Mouse (Mus musculus) midbrain, embryonic 11.5 days (tissue): ENCODE data around the gene Thy1. TPM values are rescaled to one million over a fixed set of nuclear protein-coding genes. Genes with fewer than 3 reads are reported as not detected.

ENCODE experiments used
- ATAC-seq: fragments of 200-750 bp; cut with Nextera tagmentation; 2 replicates; pipeline ENCODE4 v1.8.0; 2017; ENCODE audit warnings: moderate TSS enrichment, moderate library complexity; ENCODE audit not compliant: low FRiP score
- DNase-seq: peaks from one replicate; pipeline ENCODE4 v3.0.0; 2015; ENCODE audit warnings: low spot score; ENCODE audit errors: missing footprints
- H3K27ac ChIP-seq: fragments of 300-500 bp; sonication (generic); 2 replicates; pipeline ENCODE4 v1.5.1; 2014; ENCODE audit warnings: low read depth, low read length
- H3K27me3 ChIP-seq: fragments of 300-500 bp; sonication (generic); 2 replicates; pipeline ENCODE4 v1.6.1; 2014; ENCODE audit warnings: mild to moderate bottlenecking, low read length, moderate library complexity, mixed read lengths; ENCODE audit not compliant: control insufficient read depth, insufficient read depth
- H3K36me3 ChIP-seq: fragments of 300-500 bp; sonication (generic); 2 replicates; pipeline ENCODE4 v1.6.1; 2014; ENCODE audit warnings: mild to moderate bottlenecking, low read length, moderate library complexity, mixed read lengths; ENCODE audit not compliant: control insufficient read depth, insufficient read depth
- H3K4me1 ChIP-seq: fragments of 300-500 bp; sonication (generic); 2 replicates; pipeline ENCODE4 v1.6.1; 2014; ENCODE audit warnings: low read length; ENCODE audit not compliant: control insufficient read depth, insufficient read depth
- H3K4me2 ChIP-seq: fragments of 300-500 bp; sonication (generic); 2 replicates; pipeline ENCODE4 v1.6.1; 2014; ENCODE audit warnings: mild to moderate bottlenecking, moderate library complexity
- H3K4me3 ChIP-seq: fragments of 300-500 bp; sonication (generic); 2 replicates; pipeline ENCODE4 v1.5.1; 2014; ENCODE audit warnings: low read depth, low read length
- H3K9ac ChIP-seq: fragments of 300-500 bp; sonication (generic); 2 replicates; pipeline ENCODE4 v1.6.1; 2014; ENCODE audit warnings: low read length
- H3K9me3 ChIP-seq: fragments of 300-500 bp; sonication (generic); 2 replicates; pipeline ENCODE4 v1.6.1; 2016; ENCODE audit warnings: low read length; ENCODE audit not compliant: control insufficient read depth
- WGBS: fragments of 180-500 bp; shearing (Covaris S2); extraction: QIAGEN DNeasy Blood & Tissue Kit; methylation state at CpG from one replicate; pipeline ENCODE4 v1.1.7; 2014; 5-methylcytosine and 5-hydroxymethylcytosine counted together
- polyA plus RNA-seq: library from polyadenylated mRNA; unstranded; fragments of >200 nt; fragmentation: Nextera tagmentation; extraction: Ambion mirVana; gene quantifications from 2 replicates; pipeline ENCODE4 v1.2.1, GENCODE M21; 2014

The Thy1 gene
- polyA plus RNA-seq, 1 experiment from 2014 or later = not detected

DNA sequence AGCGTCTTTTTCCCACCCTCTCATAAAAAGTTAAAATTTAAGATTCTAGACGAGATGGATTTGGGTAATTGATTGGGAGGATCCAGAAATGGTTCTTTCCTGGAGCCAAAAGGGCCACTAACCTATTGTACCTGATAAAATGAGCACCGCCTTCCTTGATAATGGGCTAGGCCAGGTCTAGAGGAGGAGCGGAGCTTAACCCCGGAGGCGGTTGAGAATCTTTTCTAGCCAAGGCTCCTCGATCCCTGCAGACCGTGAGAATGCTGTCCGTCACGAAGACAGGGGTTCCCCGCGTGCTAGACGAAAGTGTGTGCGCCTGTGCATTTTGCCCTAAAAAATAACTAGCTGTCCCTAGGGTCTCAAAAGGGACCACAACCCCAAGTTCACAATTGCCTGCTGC is 41.1 kb downstream of the Thy1 start:
- DNase-seq (no peak), ATAC-seq (peak; percentile 15; the same call in 1 of the 2 replicates)
- no peak overlapping the region for H3K27ac ChIP-seq
- H3K4me2 ChIP-seq = peak overlapping the region; percentile 99
- WGBS = 2% methylated on average over 14 of the region's 14 CpGs
- H3K36me3 ChIP-seq = no peaks in the 10 kb centered on the region
- peak overlapping the region; percentile 47 for H3K4me3 ChIP-seq
- H3K27me3 ChIP-seq = peaks cover 32% of the 10 kb centered on the region
- H3K9ac ChIP-seq = peak overlapping the region; percentile 73; the same call in 1 of the 2 replicates
- H3K9me3 ChIP-seq = no peaks in the 10 kb centered on the region
- H3K4me1 ChIP-seq = peaks cover 20% of the 10 kb centered on the region

DNA sequence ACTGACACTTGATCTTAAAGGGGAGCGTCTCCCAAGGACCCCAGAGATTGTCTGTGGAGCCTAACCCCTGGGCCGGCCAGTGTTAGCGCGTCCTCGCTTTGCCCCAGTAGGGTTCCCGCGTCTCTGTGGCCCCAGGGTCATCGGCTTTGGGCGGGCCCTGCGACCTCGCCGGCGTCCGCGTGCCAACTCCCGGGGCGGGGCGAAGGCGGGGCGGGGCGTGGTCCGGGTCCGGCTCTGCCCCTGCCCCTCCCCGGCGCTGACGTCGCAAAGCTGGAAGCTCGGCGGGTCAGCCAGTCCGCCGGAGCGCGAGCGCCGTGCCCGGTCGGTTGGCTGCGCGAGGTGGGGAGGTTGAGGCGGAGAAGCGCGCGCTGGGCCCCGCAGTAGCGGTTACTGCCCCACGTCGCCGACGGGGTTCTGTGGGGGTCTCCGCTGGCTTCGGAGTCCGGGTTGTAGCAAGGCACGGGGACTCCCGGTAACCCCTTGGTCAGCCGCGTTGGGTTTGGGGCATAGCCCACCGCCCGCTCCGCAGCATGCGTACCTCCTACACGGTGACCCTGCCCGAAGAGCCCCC is 41.6 kb downstream of the Thy1 start:
- under 1% methylated on average over 60 of the region's 62 CpGs for WGBS
- Histone ChIP-seq H3K36me3 (no peaks in the 10 kb centered on the region), H3K27me3 (peaks cover 32% of the 10 kb centered on the region), H3K27ac (no peak overlapping the region), H3K4me3 (peak overlapping the region; percentile 47), H3K4me2 (peak overlapping the region; percentile 99), H3K9me3 (no peaks in the 10 kb centered on the region), H3K4me1 (peaks cover 20% of the 10 kb centered on the region), H3K9ac (peak overlapping the region; percentile 73)
- DNase-seq = peak; percentile 99
- ATAC-seq = peak; percentile 85

DNA sequence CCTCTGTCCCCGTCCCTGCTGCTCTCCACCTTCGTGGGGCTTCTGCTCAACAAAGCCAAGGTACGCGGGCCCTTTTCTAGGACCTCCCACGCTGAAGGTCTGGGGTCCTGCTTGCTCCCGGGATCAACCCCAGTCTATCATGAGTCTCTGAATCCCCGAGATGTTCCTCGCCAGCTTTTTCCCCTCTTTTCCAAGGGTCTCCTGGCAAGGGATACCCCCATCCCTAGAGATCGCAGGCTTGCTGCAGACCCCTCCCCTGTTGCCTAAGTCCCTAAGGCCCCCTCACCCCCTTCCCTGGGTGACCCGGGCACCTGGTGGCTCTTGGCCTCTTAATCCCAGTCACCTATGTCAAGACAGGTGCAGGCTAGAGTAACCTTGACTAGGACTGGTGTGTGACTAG is 42.1 kb downstream of the Thy1 start:
- H3K9ac ChIP-seq = peak overlapping the region; percentile 73
- H3K36me3 ChIP-seq = no peaks in the 10 kb centered on the region
- peaks cover 32% of the 10 kb centered on the region for H3K27me3 ChIP-seq
- 3% methylated on average over 10 of the region's 10 CpGs for WGBS
- H3K4me1 ChIP-seq = peaks cover 20% of the 10 kb centered on the region
- H3K27ac ChIP-seq = no peak overlapping the region
- H3K4me2 ChIP-seq = peak overlapping the region; percentile 99
- DNase-seq (no peak), ATAC-seq (no peak; the same call in 1 of the 2 replicates)
- peak overlapping the region; percentile 47 for H3K4me3 ChIP-seq
- H3K9me3 ChIP-seq = no peaks in the 10 kb centered on the region

DNA sequence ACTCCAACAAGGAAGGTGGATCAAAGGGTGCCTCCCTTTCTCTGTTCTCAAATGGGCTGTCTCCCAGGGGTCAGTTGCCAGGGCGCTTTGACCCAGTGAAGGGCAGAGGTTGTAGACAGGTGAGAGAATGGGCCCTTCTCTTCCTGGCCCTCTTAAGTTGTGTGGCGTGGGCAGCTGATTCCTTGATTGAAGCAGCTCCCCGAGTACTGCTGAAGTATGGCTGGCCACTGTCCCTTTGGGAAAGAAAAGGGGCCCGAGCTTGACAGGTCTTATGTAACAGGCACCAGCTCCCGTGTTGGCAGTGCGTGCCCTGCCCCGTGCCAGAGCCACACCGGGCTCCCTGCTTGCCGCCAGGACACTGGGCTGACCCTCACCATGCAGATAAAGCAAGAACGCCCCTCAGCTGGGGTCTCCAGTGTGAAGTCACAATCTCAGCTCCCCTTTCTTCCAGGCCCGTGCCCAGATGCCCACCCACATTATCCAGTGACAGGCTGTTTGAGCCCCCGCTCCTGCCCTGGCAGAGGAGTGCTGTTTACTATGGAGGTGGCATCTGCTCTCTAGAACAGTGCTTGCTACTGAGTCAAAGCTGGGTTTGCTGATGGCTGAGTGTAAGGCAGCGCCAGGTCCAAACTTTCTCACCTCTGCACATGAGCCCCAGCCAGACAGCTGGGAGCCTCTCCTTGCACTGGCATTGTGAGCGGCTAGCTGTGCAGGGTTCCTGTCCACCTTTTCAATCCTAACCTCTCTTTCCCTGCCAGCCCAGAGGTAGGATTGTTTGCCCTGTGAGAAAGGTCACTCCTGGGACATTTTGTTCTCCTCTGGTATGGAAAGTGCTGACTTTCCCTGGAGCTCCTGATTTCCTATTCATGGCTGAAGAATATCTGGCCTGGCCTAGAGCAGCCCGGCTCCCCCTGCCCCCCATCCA is 42.8 kb downstream of the Thy1 start:
- WGBS = 65% methylated on average over 15 of the region's 15 CpGs
- no peaks in the 10 kb centered on the region for H3K36me3 ChIP-seq
- H3K4me3 ChIP-seq = no peak overlapping the region
- no peaks in the 10 kb centered on the region for H3K9me3 ChIP-seq
- ATAC-seq (no peak), DNase-seq (peak; percentile 84)
- H3K9ac ChIP-seq = 0 out of 2 replicates have a peak overlapping the region, but pooled peaks have one; percentile 73
- no peak overlapping the region for H3K27ac ChIP-seq
- H3K27me3 ChIP-seq = peaks cover 32% of the 10 kb centered on the region
- peak overlapping the region; percentile 99; the same call in 1 of the 2 replicates for H3K4me2 ChIP-seq
- H3K4me1 ChIP-seq = peaks cover 20% of the 10 kb centered on the region

DNA sequence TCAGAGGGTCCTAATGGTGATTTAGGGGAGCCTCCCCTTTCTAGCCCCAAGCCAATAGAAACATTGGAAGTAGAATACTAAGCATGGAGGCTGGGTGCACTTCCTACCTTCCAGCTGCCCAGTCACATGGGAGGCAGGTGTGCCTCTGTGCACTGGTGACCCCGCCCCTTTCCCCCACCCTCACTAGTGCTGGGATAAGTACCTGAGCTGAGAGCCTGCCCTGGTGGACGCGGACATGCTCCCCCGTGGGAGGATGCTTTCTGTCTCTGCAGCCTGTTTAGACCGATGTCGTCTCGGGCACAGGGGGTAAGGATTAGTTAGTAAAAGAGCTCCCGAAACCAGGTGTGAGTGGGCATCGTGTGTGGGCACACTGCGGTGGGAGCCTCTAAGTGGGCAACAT is 43.8 kb downstream of the Thy1 start:
- H3K9ac ChIP-seq = no peak overlapping the region
- DNase-seq = no peak
- no peak overlapping the region for H3K4me3 ChIP-seq
- peaks cover 30% of the 10 kb centered on the region for H3K27me3 ChIP-seq
- H3K9me3 ChIP-seq = no peaks in the 10 kb centered on the region
- H3K4me2 ChIP-seq = no peak overlapping the region
- H3K4me1 ChIP-seq = peaks cover 20% of the 10 kb centered on the region
- H3K36me3 ChIP-seq = no peaks in the 10 kb centered on the region; the same call in 1 of the 2 replicates
- no peak overlapping the region for H3K27ac ChIP-seq
- WGBS = 37% methylated on average over 10 of the region's 10 CpGs
- no peak for ATAC-seq

DNA sequence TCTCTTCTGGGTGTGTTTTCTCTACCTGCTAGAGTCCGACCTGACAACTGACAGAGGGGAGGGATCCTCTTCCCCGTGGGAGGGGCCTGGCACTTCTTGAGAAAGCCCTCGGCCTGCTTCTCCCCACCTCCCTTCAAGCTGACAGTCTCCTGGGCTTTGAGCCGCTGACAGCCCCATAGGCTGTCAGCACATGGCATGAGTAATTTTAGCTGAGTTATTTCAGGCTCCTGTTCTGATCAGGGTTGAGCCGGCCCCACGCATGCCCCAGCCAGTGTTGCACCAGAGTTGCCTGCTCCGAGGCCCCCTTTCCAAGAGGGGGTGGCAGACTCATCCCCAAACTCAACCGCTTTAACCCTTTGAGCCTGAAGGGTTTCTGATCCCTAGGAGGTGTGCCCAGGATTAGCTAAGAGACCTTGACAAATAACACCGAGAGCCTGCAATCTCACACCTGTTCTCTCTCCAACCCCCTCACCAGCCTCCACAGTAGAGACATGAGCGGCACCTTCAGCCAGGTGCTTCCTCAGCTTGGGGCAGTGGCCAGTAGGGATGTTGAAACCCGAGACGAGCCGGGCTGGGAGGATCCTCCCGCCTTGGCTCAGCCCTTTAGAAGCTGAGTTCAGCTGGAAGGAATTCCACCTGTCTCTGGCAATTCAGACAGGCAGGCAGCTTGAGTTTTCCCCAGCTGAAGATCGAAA is 44.7 kb downstream of the Thy1 start:
- WGBS = 9% methylated on average over 15 of the region's 15 CpGs
- no peak for ATAC-seq

DNA sequence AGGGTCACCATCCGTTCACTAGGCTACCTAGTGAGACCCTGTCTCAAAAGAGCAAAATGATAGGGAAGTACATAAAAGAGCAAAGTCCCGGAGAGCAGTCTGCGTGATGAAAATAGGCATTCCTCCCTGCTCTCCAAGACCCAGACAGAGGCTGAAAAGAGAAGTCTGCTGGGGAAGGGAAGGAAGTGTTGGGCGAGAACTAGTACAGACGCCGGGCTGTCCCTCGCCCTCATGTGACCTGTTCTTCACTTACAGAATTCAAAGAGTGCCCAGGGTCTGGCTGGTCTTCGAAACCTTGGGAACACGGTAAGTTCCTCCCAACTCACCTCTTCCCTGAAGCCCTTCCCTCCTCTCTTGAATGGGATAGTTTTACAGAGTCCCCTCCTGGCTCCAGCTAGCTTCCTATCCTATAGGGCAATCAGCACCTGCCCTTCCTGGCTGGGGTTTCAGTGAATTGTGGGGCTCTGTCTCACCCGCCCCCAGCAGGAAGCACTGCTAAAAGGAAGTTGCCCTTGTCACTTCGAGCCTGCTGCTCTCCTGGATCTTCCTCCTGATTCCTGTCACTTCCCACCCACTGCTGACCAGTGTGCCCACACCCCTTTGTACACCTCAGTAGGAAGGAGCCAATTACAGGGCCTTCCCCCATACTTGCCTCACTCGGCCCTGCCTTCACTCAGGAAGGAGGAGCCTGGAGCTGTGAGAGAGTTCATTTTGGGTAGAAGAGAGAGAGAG is 45.9 kb downstream of the Thy1 start:
- H3K9me3 ChIP-seq = no peaks in the 10 kb centered on the region
- ATAC-seq = no peak
- H3K9ac ChIP-seq = no peak overlapping the region
- H3K4me2 ChIP-seq = no peak overlapping the region
- peaks cover 20% of the 10 kb centered on the region for H3K27me3 ChIP-seq
- peaks cover 16% of the 10 kb centered on the region for H3K4me1 ChIP-seq
- no peak for DNase-seq
- no peak overlapping the region for H3K27ac ChIP-seq
- H3K36me3 ChIP-seq = no peaks in the 10 kb centered on the region; the same call in 1 of the 2 replicates
- WGBS = 69% methylated on average over 12 of the region's 12 CpGs
- no peak overlapping the region for H3K4me3 ChIP-seq

More for the DNA sequence above, 44.7 kb downstream of the Thy1 start:
- no peaks in the 10 kb centered on the region for H3K9me3 ChIP-seq
- H3K4me2 ChIP-seq = no peak overlapping the region
- H3K36me3 ChIP-seq = no peaks in the 10 kb centered on the region; the same call in 1 of the 2 replicates
- H3K4me3 ChIP-seq = no peak overlapping the region
- DNase-seq = peak; percentile 76
- H3K4me1 ChIP-seq = peaks cover 20% of the 10 kb centered on the region
- H3K27me3 ChIP-seq = peaks cover 28% of the 10 kb centered on the region
- H3K9ac ChIP-seq = no peak overlapping the region
- H3K27ac ChIP-seq = no peak overlapping the region

DNA sequence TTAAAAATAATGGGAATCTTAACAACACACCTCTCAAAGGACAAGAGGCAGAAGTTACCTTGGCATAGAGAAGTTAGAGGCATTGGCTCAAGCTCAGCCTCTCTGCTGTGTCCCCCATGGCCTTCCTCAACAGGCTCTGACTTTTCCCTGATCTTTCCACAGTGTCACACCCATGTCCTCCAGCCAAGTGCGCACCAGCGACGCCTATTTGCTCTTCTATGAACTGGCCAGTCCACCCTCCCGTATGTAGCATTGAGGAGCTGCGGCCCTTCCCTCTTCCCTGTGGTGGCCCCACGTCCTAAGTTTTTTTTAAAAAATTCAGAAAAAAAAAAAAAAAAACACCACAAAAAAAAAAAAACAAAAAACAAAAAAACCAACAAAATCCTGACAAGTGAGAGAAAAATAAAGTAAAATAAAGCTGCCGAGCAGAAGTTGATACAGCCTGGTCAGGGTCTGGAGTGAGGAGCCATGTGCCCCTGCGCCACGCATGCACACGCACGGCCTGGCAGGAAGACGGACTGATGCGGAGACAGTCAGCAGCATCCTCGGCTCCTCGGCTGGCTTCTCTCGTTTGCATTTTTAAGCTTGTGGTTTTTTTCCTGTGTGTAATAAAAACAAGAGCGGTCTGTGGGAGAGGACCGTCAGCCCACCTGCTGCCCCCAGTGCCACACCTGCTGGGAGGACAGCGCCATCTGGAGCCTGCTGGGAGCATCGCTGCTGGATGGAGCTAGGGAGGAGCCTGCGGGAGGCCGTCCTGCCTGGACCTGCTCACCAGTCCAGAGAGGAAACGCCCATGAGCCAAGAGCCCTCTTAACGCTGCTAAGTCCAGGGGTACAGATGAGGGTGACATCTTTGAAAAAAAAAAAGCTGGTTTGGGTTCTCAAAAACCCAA is 50.7 kb downstream of the Thy1 start:
- H3K4me3 ChIP-seq = no peak overlapping the region
- H3K36me3 ChIP-seq = no peaks in the 10 kb centered on the region; the same call in 1 of the 2 replicates
- H3K27me3 ChIP-seq = no peaks in the 10 kb centered on the region
- H3K4me1 ChIP-seq = peaks cover 15% of the 10 kb centered on the region
- H3K9ac ChIP-seq = no peak overlapping the region
- ATAC-seq = peak; percentile 73
- H3K4me2 ChIP-seq = peak overlapping the region; percentile 29
- no peaks in the 10 kb centered on the region for H3K9me3 ChIP-seq
- WGBS = 33% methylated on average over 24 of the region's 24 CpGs
- DNase-seq = peak; percentile 94
- no peak overlapping the region for H3K27ac ChIP-seq
